Mouse (Mus musculus) neural tube, embryonic 13.5 days (tissue): Measurements from ENCODE around the gene Ryr1. TPM values are rescaled to one million over a fixed set of nuclear protein-coding genes. Genes with fewer than 3 reads are reported as not detected.
"Not testable (repeated sequence)": the region's sequence is repeated elsewhere in the genome, so short reads cannot be mapped to it uniquely, and the experiment has no call there.

ENCODE experiments used
- ATAC-seq: fragments of 200-750 bp; cut with Nextera tagmentation; 2 replicates; pipeline ENCODE4 v1.8.0; 2017; ENCODE audit warnings: low read depth, mild to moderate bottlenecking, moderate TSS enrichment, moderate library complexity
- H3K27ac ChIP-seq: fragments of 300-500 bp; sonication (generic); replicated peaks from 2 replicates; pipeline ENCODE4 v1.5.1; 2015; ENCODE audit warnings: moderate library complexity, mild to moderate bottlenecking, inconsistent platforms
- H3K27me3 ChIP-seq: fragments of 300-500 bp; sonication (generic); 2 replicates; pipeline ENCODE4 v1.6.1; 2015; ENCODE audit warnings: mild to moderate bottlenecking, inconsistent platforms
- H3K36me3 ChIP-seq: fragments of 300-500 bp; sonication (generic); 2 replicates; pipeline ENCODE4 v1.6.1; 2015; ENCODE audit warnings: mild to moderate bottlenecking, inconsistent platforms
- H3K4me1 ChIP-seq: fragments of 300-500 bp; sonication (generic); replicated peaks from 2 replicates; pipeline ENCODE4 v1.6.1; 2015; ENCODE audit warnings: inconsistent platforms
- H3K4me2 ChIP-seq: fragments of 300-500 bp; sonication (generic); 2 replicates; pipeline ENCODE4 v1.6.1; 2015; ENCODE audit warnings: inconsistent platforms, mild to moderate bottlenecking, moderate library complexity
- H3K4me3 ChIP-seq: fragments of 300-500 bp; sonication (generic); 2 replicates; pipeline ENCODE4 v1.5.1; 2015; ENCODE audit warnings: mild to moderate bottlenecking, inconsistent platforms
- H3K9ac ChIP-seq: fragments of 300-500 bp; sonication (generic); 2 replicates; pipeline ENCODE4 v1.6.1; 2015; ENCODE audit warnings: moderate library complexity, mild to moderate bottlenecking, inconsistent platforms
- H3K9me3 ChIP-seq: fragments of 300-500 bp; sonication (generic); 2 replicates; pipeline ENCODE4 v1.6.1; 2016; ENCODE audit warnings: inconsistent platforms
- WGBS: fragments of 180-500 bp; shearing (Covaris S2); methylation state at CpG from one replicate; pipeline ENCODE4 v1.1.7; 2015; 5-methylcytosine and 5-hydroxymethylcytosine counted together
- polyA plus RNA-seq: library from polyadenylated mRNA; unstranded; fragments of >200 nt; fragmentation: Nextera tagmentation; extraction: Ambion mirVana; gene quantifications from 2 replicates; pipeline ENCODE4 v1.2.1, GENCODE M21; 2015

Ryr1 gene
- polyA plus RNA-seq, 1 experiment from 2014 or later: 6.3 TPM

- H3K4me3 ChIP-seq: no peak overlapping the region
- peaks cover 47% of the 10 kb centered on the region for H3K27me3 ChIP-seq
- 11% methylated on average over 15 of the region's 15 CpGs for WGBS
- no peak for ATAC-seq
- H3K9ac ChIP-seq: no peak overlapping the region
- no peaks in the 10 kb centered on the region for H3K36me3 ChIP-seq
- H3K4me2 ChIP-seq: no peak overlapping the region
- peaks cover 33% of the 10 kb centered on the region for H3K4me1 ChIP-seq
- no peak overlapping the region for H3K27ac ChIP-seq
- H3K9me3 ChIP-seq: peaks cover 3% of the 10 kb centered on the region; the same call in 1 of the 2 replicates
Measured at GRCm38 (mm10) chr7:29067758-29068157, 57.2 kb downstream of the Ryr1 start.

DNA sequence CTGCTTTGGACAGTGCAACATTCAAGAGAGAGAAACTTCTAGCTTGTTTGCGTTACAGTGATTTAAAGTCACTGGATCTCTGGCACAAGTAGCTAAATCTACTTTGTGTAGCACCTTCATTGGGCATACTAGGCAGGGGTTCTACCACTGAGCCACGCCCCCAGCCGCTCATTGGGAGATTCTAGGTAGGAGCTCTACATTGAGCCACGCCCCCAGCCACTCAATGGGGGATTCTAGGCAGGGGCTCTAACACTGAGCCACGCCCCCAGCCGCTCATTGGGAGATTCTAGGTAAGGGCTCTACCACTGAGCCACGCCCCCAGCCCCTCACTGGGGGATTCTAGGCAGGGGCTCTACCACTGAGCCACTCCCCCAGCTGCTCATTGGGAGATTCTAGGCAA, 61.5 kb downstream of the Ryr1 start:
- WGBS: 66% methylated on average over 7 of the region's 7 CpGs
- H3K4me3 ChIP-seq, H3K36me3 ChIP-seq, H3K4me1 ChIP-seq, H3K9ac ChIP-seq, H3K27ac ChIP-seq, H3K9me3 ChIP-seq, ATAC-seq, H3K4me2 ChIP-seq: not testable (repeated sequence)
- H3K27me3 ChIP-seq: peaks cover 46% of the 10 kb centered on the region

DNA sequence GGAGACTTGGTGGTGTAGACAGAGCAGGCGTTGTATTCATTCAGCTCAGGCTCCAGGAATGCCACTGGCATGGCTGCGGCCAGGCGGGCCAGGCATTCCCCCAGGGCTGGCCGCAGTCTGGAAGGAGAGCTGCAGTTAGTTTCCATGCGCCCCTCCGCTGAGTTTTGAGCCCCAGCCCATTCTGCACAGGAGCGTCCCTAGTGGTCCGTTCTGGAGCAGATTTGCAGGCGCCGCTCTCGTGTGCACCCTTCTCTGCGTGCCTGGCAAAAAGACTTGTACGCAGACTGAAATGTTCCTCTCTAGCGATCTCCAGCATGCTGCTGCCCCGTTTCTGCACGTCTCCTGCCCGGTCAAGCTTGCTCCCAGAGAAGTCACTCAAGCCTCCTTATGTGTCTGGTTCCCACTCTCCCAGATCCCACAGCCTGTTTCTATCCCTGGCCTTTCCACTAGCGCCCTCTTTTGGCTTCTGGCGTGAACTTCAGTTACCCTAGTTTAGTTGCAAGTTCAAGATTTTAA, 63.4 kb downstream of the Ryr1 start:
- H3K36me3 ChIP-seq: no peaks in the 10 kb centered on the region
- H3K4me1 ChIP-seq: no peaks in the 10 kb centered on the region
- peak; percentile 53; the same call in 1 of the 2 replicates for ATAC-seq
- 7% methylated on average over 19 of the region's 19 CpGs for WGBS
- H3K27me3 ChIP-seq: peaks cover 46% of the 10 kb centered on the region
- H3K9ac ChIP-seq: no peak overlapping the region
- peak overlapping the region; percentile 3; the same call in 1 of the 2 replicates for H3K27ac ChIP-seq
- no peak overlapping the region for H3K4me3 ChIP-seq
- peak overlapping the region; percentile 22; the same call in 1 of the 2 replicates for H3K4me2 ChIP-seq
- peaks cover 3% of the 10 kb centered on the region; the same call in 1 of the 2 replicates for H3K9me3 ChIP-seq

- Histone ChIP-seq H3K27ac (no peak overlapping the region), H3K27me3 (peaks cover 60% of the 10 kb centered on the region), H3K9me3 (no peaks in the 10 kb centered on the region), H3K9ac (no peak overlapping the region), H3K4me2 (no peak overlapping the region), H3K36me3 (no peaks in the 10 kb centered on the region), H3K4me3 (no peak overlapping the region), H3K4me1 (peaks cover 4% of the 10 kb centered on the region; the same call in 1 of the 2 replicates)
- no peak for ATAC-seq
- WGBS: 86% methylated on average over 19 of the region's 19 CpGs
Measured at GRCm38 (mm10) chr7:29059445-29059844, 65.5 kb downstream of the Ryr1 start.

DNA sequence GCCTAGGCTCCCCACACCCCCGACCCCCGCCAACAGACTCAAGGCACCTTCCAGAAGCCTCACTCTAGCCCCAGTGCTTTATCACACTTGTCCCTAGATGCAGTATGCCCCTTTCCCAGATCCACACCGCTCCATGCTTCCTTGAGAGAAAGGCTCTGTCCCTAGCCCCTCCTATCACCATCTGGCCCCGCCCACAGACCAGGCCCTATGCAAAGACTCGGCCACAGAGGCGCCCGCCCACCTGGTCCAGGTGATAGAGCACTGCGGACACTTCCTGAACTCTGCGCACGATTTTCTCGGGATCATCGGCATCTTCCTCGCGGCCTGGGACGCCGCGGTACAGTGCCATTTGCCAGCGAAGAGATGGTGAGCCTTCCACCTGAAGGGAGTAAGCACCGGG, 72.2 kb downstream of the Ryr1 start:
- no peak for ATAC-seq
- Histone ChIP-seq H3K4me2 (no peak overlapping the region), H3K9me3 (0 out of 2 replicates have a peak, but pooled peaks cover 5% of the 10 kb centered on the region), H3K4me1 (peaks cover 8% of the 10 kb centered on the region; the same call in 1 of the 2 replicates), H3K27me3 (peaks cover 64% of the 10 kb centered on the region), H3K36me3 (no peaks in the 10 kb centered on the region), H3K27ac (no peak overlapping the region), H3K4me3 (no peak overlapping the region), H3K9ac (no peak overlapping the region)
- WGBS: 4% methylated on average over 19 of the region's 19 CpGs

DNA sequence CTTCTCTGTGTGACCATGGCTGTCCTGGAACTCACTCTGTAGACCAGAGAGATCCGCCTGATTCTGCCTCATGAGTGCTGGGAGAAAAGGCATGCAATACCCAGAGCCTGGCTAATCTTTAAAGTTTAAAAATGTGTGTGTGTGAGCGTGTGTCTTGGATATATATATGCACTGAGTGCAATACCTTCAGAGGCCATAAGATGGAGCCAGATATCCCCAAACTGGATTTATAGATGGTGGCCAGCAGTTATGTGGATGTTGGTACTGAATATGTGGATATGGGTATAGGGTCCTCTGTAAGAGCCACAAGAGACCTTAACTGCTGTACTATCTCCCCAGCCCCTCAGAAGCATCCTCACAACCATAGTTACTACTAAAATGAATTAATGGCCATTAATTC, 74.2 kb downstream of the Ryr1 start:
- Histone ChIP-seq H3K4me1 (peaks cover 8% of the 10 kb centered on the region; the same call in 1 of the 2 replicates), H3K27ac (no peak overlapping the region), H3K4me3 (no peak overlapping the region), H3K9ac (no peak overlapping the region), H3K4me2 (no peak overlapping the region), H3K9me3 (0 out of 2 replicates have a peak, but pooled peaks cover 5% of the 10 kb centered on the region), H3K36me3 (no peaks in the 10 kb centered on the region), H3K27me3 (peaks cover 47% of the 10 kb centered on the region)
- ATAC-seq: no peak
- WGBS: 39% methylated on average over 2 of the region's 2 CpGs

GRCm38 (mm10) chr7:29048615-29049014, 76.4 kb downstream of the Ryr1 start:
- WGBS: 74% methylated on average over 11 of the region's 11 CpGs

DNA sequence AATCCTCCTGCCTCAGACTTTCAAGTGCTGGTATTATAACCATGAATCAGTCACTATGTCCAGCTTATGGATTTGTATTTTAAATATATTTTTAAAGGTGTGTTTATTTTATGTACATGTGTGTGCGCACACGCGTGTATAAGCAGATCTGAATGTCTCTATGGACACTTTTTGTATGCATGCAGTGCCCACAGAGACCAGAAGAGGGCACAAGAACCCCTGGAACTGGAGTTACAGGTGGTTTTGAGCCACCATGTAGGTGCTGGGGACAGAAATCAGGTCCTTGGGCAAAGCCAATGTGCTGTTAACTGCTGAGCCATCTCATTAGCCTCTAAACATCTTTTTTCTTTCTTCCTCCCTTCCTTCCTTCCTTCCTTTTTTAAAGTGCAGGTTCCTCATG, 76.9 kb downstream of the Ryr1 start:
- Histone ChIP-seq H3K27ac (no peak overlapping the region), H3K4me3 (no peak overlapping the region), H3K36me3 (no peaks in the 10 kb centered on the region), H3K4me1 (peaks cover 15% of the 10 kb centered on the region; the same call in 1 of the 2 replicates), H3K9me3 (0 out of 2 replicates have a peak, but pooled peaks cover 5% of the 10 kb centered on the region), H3K27me3 (peaks cover 23% of the 10 kb centered on the region), H3K9ac (no peak overlapping the region), H3K4me2 (no peak overlapping the region)
- ATAC-seq: no peak
- 80% methylated on average over 3 of the region's 3 CpGs for WGBS

More at GRCm38 (mm10) chr7:29048615-29049014, 76.4 kb downstream of the Ryr1 start:
- H3K4me2 ChIP-seq: no peak overlapping the region
- H3K36me3 ChIP-seq: no peaks in the 10 kb centered on the region
- H3K4me3 ChIP-seq: no peak overlapping the region
- peaks cover 10% of the 10 kb centered on the region; the same call in 1 of the 2 replicates for H3K4me1 ChIP-seq
- no peak for ATAC-seq
- 0 out of 2 replicates have a peak, but pooled peaks cover 5% of the 10 kb centered on the region for H3K9me3 ChIP-seq
- H3K9ac ChIP-seq: no peak overlapping the region
- H3K27me3 ChIP-seq: peaks cover 28% of the 10 kb centered on the region
- no peak overlapping the region for H3K27ac ChIP-seq

GRCm38 (mm10) chr7:29046533-29046932, 78.4 kb downstream of the Ryr1 start:
- H3K4me3 ChIP-seq: no peak overlapping the region
- no peak for ATAC-seq

GRCm38 (mm10) chr7:29044302-29044701, 80.7 kb downstream of the Ryr1 start:
- peak overlapping the region; percentile 62; the same call in 1 of the 2 replicates for H3K27ac ChIP-seq
- H3K27me3 ChIP-seq: peaks cover 4% of the 10 kb centered on the region; the same call in 1 of the 2 replicates
- 0 out of 2 replicates have a peak overlapping the region, but pooled peaks have one; percentile 18 for H3K4me2 ChIP-seq
- no peak for ATAC-seq
- H3K4me1 ChIP-seq: peaks cover 22% of the 10 kb centered on the region
- no peak overlapping the region for H3K9ac ChIP-seq
- no peak overlapping the region for H3K4me3 ChIP-seq
- 43% methylated on average over 9 of the region's 9 CpGs for WGBS
- H3K36me3 ChIP-seq: no peaks in the 10 kb centered on the region
- H3K9me3 ChIP-seq: 0 out of 2 replicates have a peak, but pooled peaks cover 5% of the 10 kb centered on the region

More at GRCm38 (mm10) chr7:29046533-29046932, 78.4 kb downstream of the Ryr1 start:
- no peak overlapping the region for H3K27ac ChIP-seq
- peaks cover 9% of the 10 kb centered on the region; the same call in 1 of the 2 replicates for H3K27me3 ChIP-seq
- no peaks in the 10 kb centered on the region for H3K36me3 ChIP-seq
- 8% methylated on average over 12 of the region's 12 CpGs for WGBS
- 0 out of 2 replicates have a peak, but pooled peaks cover 5% of the 10 kb centered on the region for H3K9me3 ChIP-seq
- peaks cover 12% of the 10 kb centered on the region; the same call in 1 of the 2 replicates for H3K4me1 ChIP-seq
- peak overlapping the region; percentile 13; the same call in 1 of the 2 replicates for H3K4me2 ChIP-seq
- H3K9ac ChIP-seq: no peak overlapping the region

- ATAC-seq: peak; percentile 33; the same call in 1 of the 2 replicates
- H3K36me3 ChIP-seq: no peaks in the 10 kb centered on the region
- WGBS: 28% methylated on average over 11 of the region's 11 CpGs
- H3K9me3 ChIP-seq: 0 out of 2 replicates have a peak, but pooled peaks cover 5% of the 10 kb centered on the region
- H3K4me1 ChIP-seq: peaks cover 22% of the 10 kb centered on the region
- H3K27me3 ChIP-seq: peaks cover 4% of the 10 kb centered on the region; the same call in 1 of the 2 replicates
- peak overlapping the region; percentile 18; the same call in 1 of the 2 replicates for H3K4me2 ChIP-seq
- no peak overlapping the region for H3K4me3 ChIP-seq
- no peak overlapping the region for H3K9ac ChIP-seq
- peak overlapping the region; percentile 62 for H3K27ac ChIP-seq
Measured at GRCm38 (mm10) chr7:29043674-29044057, 81.3 kb downstream of the Ryr1 start.

DNA sequence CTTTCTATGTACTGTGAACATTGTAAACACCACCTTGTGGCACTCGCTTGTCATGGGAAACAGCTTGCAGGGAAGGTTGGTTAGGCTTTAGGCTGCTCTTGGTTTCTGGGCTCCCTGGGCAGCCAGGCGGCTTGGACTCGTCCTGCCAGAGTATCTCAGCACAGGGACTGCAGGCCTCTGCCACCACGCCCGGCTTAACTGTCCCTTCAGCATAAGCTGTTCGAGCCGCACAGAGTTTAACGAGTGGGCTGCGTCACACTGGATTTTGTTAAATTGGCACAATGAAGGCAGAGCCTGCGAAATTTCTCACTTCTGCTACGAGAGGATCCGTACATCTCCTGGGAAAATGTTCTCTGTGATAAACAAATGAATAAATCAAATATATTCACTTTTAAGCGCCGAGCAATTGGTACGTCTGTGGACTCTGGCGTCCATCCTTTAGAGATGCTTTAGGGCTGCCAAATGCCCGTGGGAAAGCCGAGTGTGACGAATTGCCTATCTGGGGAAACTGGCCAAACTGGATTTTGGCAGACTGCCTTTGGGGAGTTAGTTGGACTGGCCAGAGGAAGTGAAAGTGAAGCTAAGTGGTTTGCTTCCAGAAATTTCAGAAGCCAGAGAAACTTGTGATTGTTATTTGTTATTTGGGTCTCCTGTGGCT, 81.8 kb downstream of the Ryr1 start:
- Histone ChIP-seq H3K4me1 (peaks cover 22% of the 10 kb centered on the region), H3K9ac (peak overlapping the region; percentile 50; the same call in 1 of the 2 replicates), H3K27me3 (peaks cover 4% of the 10 kb centered on the region; the same call in 1 of the 2 replicates), H3K36me3 (no peaks in the 10 kb centered on the region), H3K4me3 (no peak overlapping the region), H3K27ac (peak overlapping the region; percentile 74), H3K9me3 (0 out of 2 replicates have a peak, but pooled peaks cover 1% of the 10 kb centered on the region), H3K4me2 (peak overlapping the region; percentile 18; the same call in 1 of the 2 replicates)
- peak; percentile 49 for ATAC-seq
- WGBS: 51% methylated on average over 19 of the region's 19 CpGs
